Mouse (Mus musculus) MEL (cell line): Measurements from ENCODE around the gene Ube2m.

Source experiments
- CHD1 ChIP-seq: IDR thresholded peaks from 2 replicates; pipeline ENCODE4 v1.6.1; 2012; ENCODE audit warnings: low read depth, mild to moderate bottlenecking, inconsistent platforms, low read length, improper control_type of control experiment
- CTCF ChIP-seq, 3 experiments: IDR thresholded peaks in 2 of 3; conservative IDR thresholded peaks in 1 of 3; 2 replicates each; pipeline ENCODE4 v1.5.1; 2011 to 2012; ENCODE audit warnings: low read length in 3 of 3, low read depth in 2 of 3, mild to moderate bottlenecking in 2 of 3, improper control_type of control experiment in 1 of 3, inconsistent platforms in 1 of 3, mixed read lengths in 1 of 3, moderate library complexity in 1 of 3; ENCODE audit not compliant: control insufficient read depth in 1 of 3, insufficient read depth in 1 of 3, poor library complexity in 1 of 3, severe bottlenecking in 1 of 3
- E2F4 ChIP-seq: IDR thresholded peaks from 2 replicates; pipeline ENCODE4 v1.6.1; 2011; ENCODE audit warnings: low read depth, low read length, improper control_type of control experiment, borderline replicate concordance
- ELF1 ChIP-seq: IDR thresholded peaks from 2 replicates; pipeline ENCODE4 v1.6.1; 2014; ENCODE audit warnings: low read depth, mild to moderate bottlenecking, inconsistent platforms, low read length, improper control_type of control experiment, moderate library complexity
- EP300 ChIP-seq, 2 experiments: IDR thresholded peaks; 2 replicates each; pipeline ENCODE4 v1.6.1; 2011; ENCODE audit warnings: improper control_type of control experiment in 2 of 2, low read length in 2 of 2, low read depth in 1 of 2, mild to moderate bottlenecking in 1 of 2
- GATA1 ChIP-seq: IDR thresholded peaks from 2 replicates; pipeline ENCODE4 v1.6.1; 2011; ENCODE audit warnings: low read depth, low read length, improper control_type of control experiment
- HCFC1 ChIP-seq: IDR thresholded peaks from 2 replicates; pipeline ENCODE4 v1.6.1; 2012; ENCODE audit warnings: low read depth, mild to moderate bottlenecking, inconsistent platforms, low read length, improper control_type of control experiment, moderate library complexity
- MAX ChIP-seq: IDR thresholded peaks from 2 replicates; pipeline ENCODE4 v1.6.1; 2011; ENCODE audit warnings: low read length, improper control_type of control experiment
- MEF2A ChIP-seq: IDR thresholded peaks from 2 replicates; pipeline ENCODE4 v1.6.1; 2014; ENCODE audit warnings: low read depth, mild to moderate bottlenecking, inconsistent platforms, low read length, improper control_type of control experiment; ENCODE audit not compliant: poor library complexity, insufficient replicate concordance, severe bottlenecking; ENCODE audit errors: extremely low read depth
- POLR2A ChIP-seq, 2 experiments: IDR thresholded peaks; 2 replicates each; pipeline ENCODE4 v1.6.1; 2011 to 2012; ENCODE audit warnings: low read length in 2 of 2, mild to moderate bottlenecking in 2 of 2, control low read depth in 1 of 2, improper control_type of control experiment in 1 of 2, low read depth in 1 of 2, moderate library complexity in 1 of 2; ENCODE audit not compliant: control insufficient read depth in 1 of 2, insufficient read depth in 1 of 2, poor library complexity in 1 of 2
- RCOR1 ChIP-seq: IDR thresholded peaks from 2 replicates; pipeline ENCODE4 v1.6.1; 2012; ENCODE audit warnings: low read depth, mild to moderate bottlenecking, inconsistent platforms, low read length, improper control_type of control experiment
- SMC3 ChIP-seq: IDR thresholded peaks from 2 replicates; pipeline ENCODE4 v1.6.1; 2011; ENCODE audit warnings: low read depth, low read length, improper control_type of control experiment
- USF1 ChIP-seq: IDR thresholded peaks from 2 replicates; pipeline ENCODE4 v1.6.1; 2014; ENCODE audit warnings: low read depth, mild to moderate bottlenecking, inconsistent platforms, low read length, improper control_type of control experiment, moderate library complexity

- peak; percentile 77 for TF ChIP-seq HCFC1
- no peak for TF ChIP-seq CTCF (IDR thresholded peaks at IDR 0.05 in 2 of 3, conservative IDR thresholded peaks at IDR 0.05 in 1 of 3; ENCODE audit: control insufficient read depth in 1 of 3, insufficient read depth in 1 of 3, low read depth in 2 of 3, low read length in 3 of 3, poor library complexity in 1 of 3, severe bottlenecking in 1 of 3)
- no peak for TF ChIP-seq CHD1
- TF ChIP-seq MAX: peak; percentile 67; the same call in 1 of the 2 replicates
- no peak for TF ChIP-seq GATA1
- TF ChIP-seq ELF1: peak; percentile 88
- no peak for TF ChIP-seq EP300 (IDR thresholded peaks at IDR 0.05; ENCODE audit: low read depth in 1 of 2, low read length in 2 of 2)
- no peak for TF ChIP-seq RCOR1
- TF ChIP-seq MEF2A: no peak
- TF ChIP-seq POLR2A (IDR thresholded peaks at IDR 0.05; ENCODE audit: control insufficient read depth in 1 of 2, insufficient read depth in 1 of 2, low read depth in 1 of 2, low read length in 2 of 2, poor library complexity in 1 of 2): peak; percentile 88 to 93
- no peak for TF ChIP-seq E2F4
- TF ChIP-seq SMC3: no peak
- TF ChIP-seq USF1: no peak
These were observed at the start of gene Ube2m for GRCm38 (mm10) chr7:13037901-13038555.
